Mouse (Mus musculus) ES-Bruce4 (cell line): ENCODE results near the gene Luc7l3.

Experiments
- CTCF ChIP-seq: IDR thresholded peaks from one replicate; pipeline ENCODE4 v1.8.1; 2011; ENCODE audit warnings: low read depth, low read length
- POLR2A ChIP-seq: IDR thresholded peaks from one replicate; pipeline ENCODE4 v1.8.1; 2011; ENCODE audit warnings: low read length; ENCODE audit not compliant: insufficient read depth

- no peak for TF ChIP-seq CTCF
- TF ChIP-seq POLR2A: no peak
Measured at GRCm38 (mm10) chr11:94324618-94325017, 2.8 kb upstream of the Luc7l3 start.
